Mouse (Mus musculus) limb, embryonic 14.5 days (tissue): ENCODE measurements around the gene Stard9. TPM values are rescaled to one million over a fixed set of nuclear protein-coding genes. Genes with fewer than 3 reads are reported as not detected.

Experiments used
- ATAC-seq: fragments of 200-750 bp; cut with Nextera tagmentation; 2 replicates; pipeline ENCODE4 v1.8.0; 2017; ENCODE audit warnings: low read depth, moderate number of reproducible peaks, moderate TSS enrichment; ENCODE audit not compliant: low FRiP score
- DNase-seq: peaks from one replicate; pipeline ENCODE4 v3.0.0-alpha.2; 2015; ENCODE audit warnings: low spot score
- H3K27ac ChIP-seq: fragments of 300-500 bp; sonication (generic); replicated peaks from 2 replicates; pipeline ENCODE4 v1.5.1; 2014; ENCODE audit warnings: low read depth, mild to moderate bottlenecking, low read length, moderate library complexity, mixed read lengths
- H3K27me3 ChIP-seq: fragments of 300-500 bp; sonication (generic); 2 replicates; pipeline ENCODE4 v1.6.1; 2014; ENCODE audit warnings: low read length, mixed read lengths; ENCODE audit not compliant: control insufficient read depth, insufficient read depth
- H3K36me3 ChIP-seq: fragments of 300-500 bp; sonication (generic); 2 replicates; pipeline ENCODE4 v1.6.1; 2014; ENCODE audit warnings: mild to moderate bottlenecking, low read length, moderate library complexity, mixed read lengths; ENCODE audit not compliant: control insufficient read depth, insufficient read depth
- H3K4me1 ChIP-seq: fragments of 300-500 bp; sonication (generic); 2 replicates; pipeline ENCODE4 v1.6.1; 2014; ENCODE audit warnings: antibody characterized with exemption, low read length, mixed read lengths; ENCODE audit not compliant: control insufficient read depth, insufficient read depth
- H3K4me2 ChIP-seq: fragments of 300-500 bp; sonication (generic); replicated peaks from 2 replicates; pipeline ENCODE4 v1.6.1; 2014; ENCODE audit warnings: low read depth, mild to moderate bottlenecking, low read length, moderate library complexity; ENCODE audit not compliant: severe bottlenecking
- H3K4me3 ChIP-seq: fragments of 300-500 bp; sonication (generic); replicated peaks from 2 replicates; pipeline ENCODE4 v1.5.1; 2014; ENCODE audit warnings: low read length
- H3K9ac ChIP-seq: fragments of 300-500 bp; sonication (generic); 2 replicates; pipeline ENCODE4 v1.6.1; 2014; ENCODE audit warnings: mild to moderate bottlenecking, low read depth, low read length, moderate library complexity; ENCODE audit not compliant: severe bottlenecking
- H3K9me3 ChIP-seq: fragments of 300-500 bp; sonication (generic); 2 replicates; pipeline ENCODE4 v1.6.1; 2016; ENCODE audit warnings: low read length; ENCODE audit not compliant: control insufficient read depth
- POLR2A ChIP-seq: fragments of 200-500 bp; IDR thresholded peaks from 2 replicates; pipeline ENCODE4 v1.8.0; 2012; ENCODE audit warnings: inconsistent platforms, mild to moderate bottlenecking, moderate library complexity, borderline replicate concordance; ENCODE audit not compliant: insufficient read depth, insufficient read length; ENCODE audit errors: extremely low read depth
- WGBS: fragments of 180-500 bp; shearing (Covaris S2); extraction: QIAGEN DNeasy Blood & Tissue Kit; methylation state at CpG from one replicate; pipeline ENCODE4 v1.1.7; 2014; 5-methylcytosine and 5-hydroxymethylcytosine counted together
- polyA plus RNA-seq, 2 experiments: library from polyadenylated mRNA; depleted of rRNA in 1 of 2; stranded (reverse) in 1 of 2; unstranded in 1 of 2; fragments of >200 nt; fragmentation: Nextera tagmentation in 1 of 2; extraction: Ambion mirVana in 1 of 2; gene quantifications; 2 replicates each; pipeline versions ENCODE4 v1.2.1 to v1.2.3; 2012 to 2014

Gene Stard9
- polyA plus RNA-seq (2012; rRNA removed) (25.4 and 28.4 TPM in 2 replicates), polyA plus RNA-seq (2014; fragmentation: Nextera tagmentation; extraction: Ambion mirVana) (10.7 and 11.4 TPM in 2 replicates)

DNA sequence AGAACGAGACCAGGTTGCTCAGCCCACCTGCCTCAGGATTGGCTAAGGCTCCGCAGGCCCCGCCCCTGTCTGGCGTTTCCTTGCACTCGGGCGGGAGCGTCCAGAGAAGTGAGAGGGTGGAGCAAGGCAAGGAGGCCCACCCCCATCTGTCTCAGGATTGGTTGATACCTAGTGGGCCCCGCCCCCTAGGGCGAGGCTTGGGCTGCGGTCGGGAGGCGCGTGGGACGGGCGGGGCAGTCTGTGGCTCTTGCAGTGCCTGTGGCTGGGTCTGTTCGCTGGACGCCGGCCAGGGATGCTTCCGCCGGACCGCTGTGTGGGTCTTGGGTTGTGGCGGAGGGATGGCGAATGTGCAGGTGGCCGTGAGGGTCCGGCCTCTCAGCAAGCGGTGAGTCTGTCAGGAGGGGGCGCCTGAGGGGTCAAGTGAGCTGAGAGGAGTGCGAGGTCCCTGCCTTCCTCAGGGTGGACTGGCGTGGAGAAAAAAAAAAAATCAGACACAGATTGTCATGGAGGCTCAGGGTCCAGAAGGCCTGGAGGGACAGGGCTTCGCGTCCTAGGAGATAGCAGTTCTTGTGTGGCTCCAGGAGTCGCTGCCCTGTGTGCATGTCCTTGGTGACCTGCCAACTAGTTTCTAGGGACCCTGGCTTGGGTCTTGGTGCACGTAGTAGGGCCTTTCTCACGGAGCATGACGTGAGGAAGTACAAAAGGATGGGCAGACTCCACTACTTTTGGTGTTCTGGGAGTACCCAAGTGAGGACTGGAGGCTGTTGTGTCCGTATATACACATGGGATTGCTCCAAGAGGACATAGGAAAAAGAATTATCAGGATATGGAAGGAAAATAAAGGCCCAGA lies at the start of gene Stard9:
Gene Stard9 (plus strand): TSS at position 236 of the 850 bp plus-strand sequence.
- DNase-seq, result peak; percentile 100
- 3% methylated on average over 34 of the region's 36 CpGs for WGBS
- TF ChIP-seq POLR2A, result 0 out of 2 replicates have a peak, but pooled peaks have one; percentile 49
- H3K9me3 ChIP-seq, result no peaks in the 10 kb centered on the region
- H3K9ac ChIP-seq, result peak within 1 kb of the TSS; percentile 61
- H3K36me3 ChIP-seq, result 0 out of 2 replicates have a peak, but pooled peaks cover 5% of the 10 kb centered on the region
- H3K4me1 ChIP-seq, result peaks cover 9% of the 10 kb centered on the region
- H3K4me2 ChIP-seq, result peak within 1 kb of the TSS; percentile 75
- peak; percentile 99 for ATAC-seq
- peak within 1 kb of the TSS; percentile 63 for H3K4me3 ChIP-seq
- no peak within 1 kb of the TSS for H3K27ac ChIP-seq
- no peaks in the 10 kb centered on the region for H3K27me3 ChIP-seq

DNA sequence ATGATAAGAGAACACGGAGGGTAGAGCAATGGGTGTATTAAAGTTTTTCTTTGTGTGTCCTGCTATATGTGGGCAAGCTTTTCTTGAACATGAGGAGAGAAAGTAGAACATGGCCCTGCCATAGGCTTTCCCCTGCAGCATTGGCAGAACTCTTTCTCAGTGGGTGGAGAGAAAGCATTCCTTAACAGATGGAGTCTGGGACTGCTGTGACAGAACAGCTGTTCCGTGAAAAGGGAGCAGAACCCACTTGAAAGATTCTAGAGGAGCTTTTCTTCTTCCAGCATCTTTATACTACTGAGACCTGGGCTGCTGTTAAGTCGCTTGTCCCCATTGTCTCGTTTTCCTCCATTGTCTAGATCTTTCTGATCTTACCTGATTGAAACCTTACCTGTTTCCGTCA lies 39.2 kb upstream of the Stard9 start:
- H3K27me3 ChIP-seq, result no peaks in the 10 kb centered on the region
- WGBS, result 85% methylated on average over 5 of the region's 5 CpGs
- H3K4me1 ChIP-seq, result no peaks in the 10 kb centered on the region
- no peaks in the 10 kb centered on the region for H3K9me3 ChIP-seq
- DNase-seq (no peak), ATAC-seq (no peak)
- H3K4me3 ChIP-seq, result no peak overlapping the region
- no peak overlapping the region for H3K27ac ChIP-seq
- TF ChIP-seq POLR2A, result no peak
- H3K4me2 ChIP-seq, result no peak overlapping the region
- peaks cover 67% of the 10 kb centered on the region for H3K36me3 ChIP-seq
- no peak overlapping the region for H3K9ac ChIP-seq

DNA sequence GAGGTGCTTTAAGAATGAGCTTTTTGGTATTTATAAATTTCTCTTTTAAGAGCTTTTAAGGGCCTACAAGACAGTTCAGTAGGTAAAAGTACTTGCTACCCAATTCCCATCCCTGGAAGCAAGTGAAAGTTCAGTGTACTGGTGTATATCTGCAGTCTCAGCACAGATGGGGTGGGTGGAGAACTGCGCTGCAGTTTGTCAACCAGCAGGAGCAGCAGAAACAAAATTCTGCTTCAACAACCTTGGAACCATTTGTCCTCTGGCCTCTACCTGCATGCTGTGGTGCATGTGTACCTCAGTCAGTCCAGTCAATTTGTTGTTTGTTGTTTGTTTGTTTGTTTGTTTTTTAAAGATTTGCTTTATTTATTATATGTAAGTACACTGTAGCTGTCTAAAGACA lies 36.7 kb upstream of the Stard9 start:
- Histone ChIP-seq H3K9ac (no peak overlapping the region), H3K27ac (no peak overlapping the region), H3K9me3 (no peaks in the 10 kb centered on the region), H3K4me2 (no peak overlapping the region), H3K36me3 (peaks cover 72% of the 10 kb centered on the region), H3K4me3 (no peak overlapping the region), H3K4me1 (no peaks in the 10 kb centered on the region), H3K27me3 (no peaks in the 10 kb centered on the region)
- no peak for TF ChIP-seq POLR2A
- WGBS, result 95% methylated on average over 1 of the region's 1 CpGs
- ATAC-seq (no peak), DNase-seq (no peak)

DNA sequence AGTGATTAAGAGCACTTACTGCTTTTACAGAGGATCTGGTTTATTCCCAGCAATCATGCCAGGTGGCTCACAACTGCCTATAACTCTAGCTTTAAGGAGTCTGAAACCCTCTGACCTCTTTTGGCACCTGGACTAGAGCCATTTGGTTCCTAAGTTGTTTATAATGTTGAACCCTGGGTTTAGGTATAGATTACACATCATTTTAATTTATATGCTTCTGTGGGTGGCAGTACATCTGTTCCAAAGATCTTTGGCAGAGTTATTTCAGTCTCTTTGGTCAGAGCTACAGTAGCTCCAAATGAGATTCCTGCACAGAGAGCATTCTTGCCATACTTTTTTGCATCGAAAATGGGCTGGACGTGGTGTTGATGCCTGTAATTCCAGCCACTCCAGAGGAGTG lies 31.2 kb upstream of the Stard9 start:
- H3K9me3 ChIP-seq, result no peaks in the 10 kb centered on the region
- no peaks in the 10 kb centered on the region for H3K4me1 ChIP-seq
- no peaks in the 10 kb centered on the region for H3K27me3 ChIP-seq
- ATAC-seq, result no peak
- H3K4me3 ChIP-seq, result no peak overlapping the region
- no peak overlapping the region for H3K4me2 ChIP-seq
- no peak for DNase-seq
- no peak overlapping the region for H3K27ac ChIP-seq
- H3K9ac ChIP-seq, result no peak overlapping the region
- peaks cover 78% of the 10 kb centered on the region for H3K36me3 ChIP-seq
- no peak for TF ChIP-seq POLR2A
- WGBS, result 90% methylated on average over 2 of the region's 2 CpGs

DNA sequence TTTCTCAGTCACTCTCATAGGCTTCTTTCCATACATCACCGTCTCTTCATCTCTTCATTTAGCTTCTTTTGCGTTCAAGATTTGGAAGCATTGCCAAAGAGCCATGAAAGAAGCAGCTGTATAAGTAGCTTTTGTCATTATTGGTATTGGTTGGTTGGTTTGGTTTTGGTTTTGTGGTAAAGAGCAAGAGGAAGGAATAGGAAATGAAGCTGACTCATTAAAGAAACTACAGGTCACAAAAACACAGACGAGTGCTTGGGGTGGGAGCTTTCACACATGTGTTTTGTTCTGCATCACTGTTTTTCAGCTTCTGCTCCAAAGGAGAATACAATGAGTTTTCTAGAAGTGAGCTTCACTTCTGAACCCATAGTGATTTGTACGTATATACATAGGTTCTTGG lies 29.4 kb upstream of the Stard9 start:
- DNase-seq, result no peak
- 93% methylated on average over 4 of the region's 4 CpGs for WGBS
- Histone ChIP-seq H3K4me3 (no peak overlapping the region), H3K4me2 (no peak overlapping the region), H3K9ac (no peak overlapping the region), H3K9me3 (no peaks in the 10 kb centered on the region), H3K4me1 (no peaks in the 10 kb centered on the region), H3K27ac (no peak overlapping the region), H3K36me3 (peaks cover 73% of the 10 kb centered on the region), H3K27me3 (no peaks in the 10 kb centered on the region)
- TF ChIP-seq POLR2A, result no peak
- no peak for ATAC-seq
